Mouse (Mus musculus): ENCODE measurements around the gene Nedd8. TPM values are rescaled to one million over a fixed set of nuclear protein-coding genes. Genes with fewer than 3 reads are reported as not detected.

Gene Nedd8
- 100 to 1,000 TPM; 316 to 337 TPM for total RNA-seq (2021)
- long read RNA-seq, experiment 1, transcript Nedd8-201 (4 exons, 824 nt): major isoform, 194 of 203 reads
- long read RNA-seq, experiment 1, partial matches to known transcripts: 1 of 203 reads
- long read RNA-seq, experiment 1, other reads (novel, unspliced or antisense): 3 of 203 reads
- long read RNA-seq, experiment 2, transcript Nedd8-201 (4 exons, 824 nt): major isoform, 168 of 176 reads
- long read RNA-seq, experiment 2, partial matches to known transcripts: 2 of 176 reads
- long read RNA-seq, experiment 2, other reads (novel, unspliced or antisense): 6 of 176 reads

DNA sequence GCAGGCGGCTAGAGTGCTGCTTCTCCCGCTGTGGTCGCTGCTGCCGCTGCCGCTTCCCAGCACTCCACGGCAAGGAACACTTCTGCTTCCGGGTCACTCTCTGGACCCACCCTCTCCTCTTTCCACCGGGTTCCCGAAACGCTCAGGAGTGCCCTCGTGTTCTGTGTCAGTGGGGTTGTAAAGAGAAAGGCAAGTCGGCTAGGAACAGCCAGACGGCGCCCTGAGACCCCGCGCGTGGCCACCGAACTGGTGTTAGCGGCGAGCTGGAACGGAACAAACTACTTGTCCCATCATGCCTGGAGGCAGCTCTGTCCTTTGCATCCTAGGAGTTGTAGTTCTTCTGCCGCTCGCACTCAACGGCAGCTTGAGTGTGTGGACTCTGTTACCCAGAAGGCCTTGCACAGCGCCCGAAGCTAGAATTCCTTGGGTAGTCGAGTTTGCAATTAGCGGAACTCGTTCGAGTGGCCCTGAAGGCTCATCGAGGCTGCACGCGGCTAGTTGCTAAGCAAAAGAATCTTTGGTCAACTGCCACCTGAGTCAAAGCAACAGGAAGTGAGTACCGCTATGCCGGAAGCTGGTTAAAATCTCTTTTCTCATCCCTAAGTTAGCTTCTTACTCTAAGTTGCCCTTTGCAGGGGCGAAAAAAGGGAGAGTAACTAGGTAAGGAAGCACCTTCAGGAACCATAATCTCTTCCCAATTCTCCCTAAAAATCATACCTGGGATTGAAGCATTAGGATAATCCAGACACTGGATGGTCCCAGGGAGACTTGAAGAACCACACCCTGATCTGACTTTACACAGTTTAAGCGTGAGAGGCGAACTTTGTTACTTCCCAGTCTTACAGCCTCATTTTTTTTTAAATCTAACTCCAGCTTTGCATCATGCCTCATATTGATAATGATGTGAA is at the start of gene Nedd8, which contains the start of gene Gmpr2:
Gene Nedd8 (minus strand): TSS at position 292 of the 908 bp plus-strand sequence.
Gene Gmpr2 (plus strand): TSS at position 109 of the 908 bp plus-strand sequence.
- peak; percentile 46 to 80 for DNase-seq (ENCODE audit: low spot score in 2 of 2)

DNA sequence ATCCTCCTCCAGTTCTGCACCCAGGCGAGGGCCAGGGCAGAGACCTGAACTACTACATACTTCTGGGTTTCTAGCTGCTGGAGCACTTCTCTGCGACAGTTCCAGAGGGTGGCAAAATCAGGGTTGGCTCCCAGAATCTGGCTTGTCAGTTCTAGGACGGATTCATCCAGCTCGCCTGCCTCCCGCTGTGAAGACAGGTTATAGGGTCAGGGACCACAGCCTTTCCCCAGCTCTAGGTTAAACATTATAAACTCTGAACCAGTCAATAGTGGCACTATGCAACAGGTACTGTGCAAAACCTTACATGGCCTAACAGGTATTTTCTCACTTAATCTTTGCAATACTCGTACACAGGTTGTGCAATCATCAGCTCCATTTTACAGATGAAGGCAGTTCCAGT is 49.2 kb upstream of the Nedd8 start:
- DNase-seq (ENCODE audit: low spot score in 2 of 2): no peak

DNA sequence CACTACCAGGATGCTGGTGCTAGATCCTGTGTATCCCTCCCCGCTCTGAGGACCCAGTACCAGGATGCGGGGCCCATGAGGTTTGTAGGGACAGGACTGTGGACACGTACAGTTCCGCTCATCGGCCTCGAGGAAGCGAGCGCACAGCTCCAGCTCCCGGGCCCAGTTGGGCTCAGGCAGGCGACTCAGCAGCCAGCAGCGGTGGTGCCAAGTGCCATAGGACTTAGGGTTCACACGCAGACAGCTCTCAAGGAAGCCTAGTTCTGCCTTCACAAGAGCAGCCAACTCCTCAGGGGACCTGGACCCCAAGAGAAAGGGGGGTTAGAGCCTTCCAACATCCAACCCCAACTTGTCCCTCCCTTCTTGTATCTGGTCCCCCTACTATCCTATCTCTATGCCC is 48.7 kb upstream of the Nedd8 start:
- DNase-seq (ENCODE audit: low spot score in 2 of 2): no peak

DNA sequence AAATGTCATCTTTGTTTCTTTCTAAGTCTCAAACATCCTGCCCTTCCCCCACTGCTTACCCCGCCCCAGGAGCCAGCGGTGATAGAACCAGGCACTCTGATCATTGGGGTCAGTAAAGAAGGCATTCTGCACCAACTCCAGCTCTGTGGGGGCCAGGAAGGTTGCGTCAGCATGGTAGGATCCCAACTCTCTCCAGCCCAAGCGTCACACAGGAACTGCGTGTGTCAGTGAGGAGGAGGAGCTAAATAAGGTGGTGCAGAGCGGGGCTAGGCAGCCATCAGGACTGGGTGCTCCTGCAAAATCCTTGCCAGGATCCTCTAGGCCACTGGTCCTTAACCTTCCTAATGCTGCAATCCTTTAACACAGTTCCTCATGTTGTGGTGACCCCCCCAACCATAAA is 47.8 kb upstream of the Nedd8 start:
- DNase-seq (ENCODE audit: low spot score in 2 of 2): no peak

DNA sequence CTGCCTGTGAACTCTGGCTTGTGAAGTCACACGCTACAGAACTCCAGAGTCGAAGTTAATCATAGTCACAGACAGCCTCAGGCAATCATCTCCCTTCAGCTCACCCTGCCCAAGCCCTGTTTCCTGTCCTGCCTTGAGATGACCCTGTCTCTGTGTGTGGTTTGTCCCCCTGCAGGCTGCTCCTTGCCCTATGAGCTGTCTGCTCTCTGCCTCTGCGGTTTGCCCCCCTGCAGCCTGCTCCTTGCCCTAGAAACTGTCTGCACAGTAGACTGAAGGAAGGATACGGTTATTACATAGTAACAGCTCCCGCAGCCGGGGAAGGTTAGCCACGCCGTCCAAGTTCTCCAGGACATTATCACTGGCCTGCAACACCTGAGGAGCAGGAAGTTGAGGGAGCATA is 45.0 kb upstream of the Nedd8 start:
- DNase-seq (ENCODE audit: low spot score in 2 of 2): no peak

DNA sequence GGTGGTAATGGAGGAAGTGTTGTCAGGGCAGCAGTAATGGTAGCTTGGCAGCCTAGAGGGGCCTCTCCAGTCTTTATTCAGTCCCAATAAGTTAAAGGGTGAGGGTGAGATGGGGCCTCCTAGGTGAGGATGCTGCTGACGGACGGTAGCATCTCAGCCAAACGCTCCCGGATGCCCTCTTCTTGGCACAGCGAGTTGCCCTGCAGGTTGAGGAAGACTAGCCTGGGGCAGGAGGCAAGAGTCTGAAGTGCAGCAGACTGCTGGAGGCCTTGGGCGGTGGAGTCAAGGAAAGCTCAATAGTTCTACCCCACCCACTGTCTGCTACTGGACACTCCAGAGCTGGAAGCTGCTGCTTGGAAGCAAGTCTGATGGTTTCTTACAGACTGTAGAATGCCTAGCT is 44.3 kb upstream of the Nedd8 start:
- no peak for DNase-seq (ENCODE audit: low spot score in 2 of 2)

DNA sequence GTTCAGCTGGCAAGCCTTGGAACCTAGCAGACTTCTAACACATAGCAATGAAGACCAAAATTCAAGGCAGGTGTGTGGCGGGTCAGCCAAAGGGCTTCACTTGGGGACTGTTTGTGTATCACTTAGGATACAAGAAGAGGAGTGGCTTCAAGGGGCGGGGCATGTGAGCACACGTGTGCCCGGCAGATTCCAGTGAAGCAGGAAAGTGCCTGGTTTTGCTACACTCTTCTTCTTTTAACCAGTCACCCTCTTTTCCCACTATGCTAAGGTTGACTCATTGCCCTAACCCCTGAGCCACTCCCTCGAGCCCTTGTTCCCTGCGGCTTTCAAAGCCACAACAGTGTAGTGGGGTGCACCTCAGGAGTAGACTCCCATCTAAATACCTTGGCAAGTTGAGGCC is 43.0 kb upstream of the Nedd8 start:
- no peak for DNase-seq (ENCODE audit: low spot score in 2 of 2)

DNA sequence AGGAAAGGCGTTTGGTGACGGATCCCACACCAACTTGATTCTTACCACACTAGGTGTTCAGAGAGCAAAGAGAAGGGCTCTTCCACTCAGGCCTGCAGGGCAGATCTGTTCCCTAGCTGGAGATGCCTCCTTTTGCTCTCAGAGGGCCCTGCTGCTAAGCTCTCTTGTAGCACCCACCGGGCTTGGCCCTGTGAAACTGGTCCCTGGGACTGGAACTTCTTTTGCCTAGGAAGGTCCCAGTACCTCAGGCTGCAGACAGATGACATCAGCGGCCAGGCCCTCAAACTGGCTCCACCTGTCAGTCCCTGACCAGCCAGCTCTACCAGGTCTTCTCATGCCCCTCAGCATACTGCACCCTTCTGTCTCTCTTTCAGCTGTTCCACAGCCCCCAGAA is 41.8 kb upstream of the Nedd8 start, which contains the start of gene Tgm1:
Gene Tgm1 (minus strand): TSS at position 198 of the 394 bp plus-strand sequence.
- DNase-seq (ENCODE audit: low spot score in 2 of 2): no peak

DNA sequence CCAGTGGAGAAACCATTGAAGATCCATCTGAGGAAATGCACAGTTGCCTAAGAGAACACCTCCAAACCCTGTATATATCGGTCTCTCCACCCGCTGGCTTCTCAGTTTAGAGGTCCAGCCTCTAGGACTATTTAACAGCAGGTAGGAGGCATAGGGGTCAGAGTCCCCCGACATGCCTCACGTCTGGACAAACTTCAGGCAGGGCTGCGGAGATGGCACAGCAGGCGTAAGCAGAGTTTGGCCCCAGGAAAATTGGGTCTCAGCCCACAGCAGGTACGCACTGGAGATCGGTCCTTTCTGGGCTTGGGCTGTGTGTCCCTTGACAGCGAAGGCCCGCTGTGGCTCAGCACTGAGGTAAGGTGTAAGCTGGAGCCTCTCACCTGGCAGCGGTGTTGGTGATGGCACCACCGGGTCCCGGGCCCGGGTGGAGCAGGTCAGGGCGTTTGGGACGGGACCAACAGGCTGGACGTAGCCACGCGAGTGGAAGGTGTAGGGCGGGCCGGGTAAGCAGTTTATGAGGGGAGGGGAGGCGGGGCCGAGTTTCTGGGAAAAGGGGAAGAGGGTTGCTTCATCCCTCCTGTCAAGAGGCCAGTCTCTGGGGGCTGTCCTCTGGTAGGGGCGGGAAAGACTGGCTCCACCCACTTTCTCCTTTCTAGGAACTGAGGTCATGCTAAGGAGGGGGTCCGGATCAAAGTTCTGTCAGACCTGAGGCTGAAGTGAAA is 41.2 kb upstream of the Nedd8 start:
- no peak for DNase-seq (ENCODE audit: low spot score in 2 of 2)

DNA sequence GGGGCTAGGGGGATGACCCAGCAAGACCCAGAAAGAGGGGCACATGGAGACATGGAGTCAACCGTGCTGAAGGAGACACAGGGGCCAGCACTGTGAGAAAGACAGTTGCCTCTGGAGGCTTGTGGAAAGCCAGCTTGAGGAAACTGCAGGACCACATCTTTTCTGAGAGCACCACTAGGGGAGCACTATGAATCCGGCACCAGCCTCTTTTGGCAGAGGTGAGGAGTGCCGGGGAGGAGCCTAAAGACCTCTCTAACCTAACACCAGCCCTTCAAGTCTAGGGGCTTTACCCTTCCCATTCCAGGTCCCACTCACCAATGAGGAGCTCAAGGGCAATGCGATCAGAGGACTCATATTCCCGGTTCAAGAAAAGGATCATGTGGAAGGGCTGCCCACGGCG is 39.9 kb upstream of the Nedd8 start:
- DNase-seq (ENCODE audit: low spot score in 2 of 2): no peak

DNA sequence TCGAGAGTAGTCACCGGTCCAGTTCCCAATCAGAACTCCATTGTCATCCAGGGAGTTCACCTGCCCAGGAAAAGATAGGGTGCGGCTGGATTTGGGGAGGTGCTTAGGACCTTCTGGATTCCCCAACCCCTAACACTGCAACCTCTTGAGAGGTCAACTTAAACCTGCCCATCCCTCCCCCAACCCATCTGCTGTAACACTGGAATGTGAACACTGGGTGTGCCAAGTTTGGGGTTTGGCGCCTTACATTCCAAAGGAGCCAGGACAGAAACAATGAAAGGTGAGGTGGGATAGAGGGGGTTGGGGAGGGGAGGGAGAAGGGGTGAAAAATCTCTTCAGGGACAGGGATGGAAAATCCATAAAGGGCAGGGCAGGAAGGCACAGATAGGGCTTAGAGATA is 37.6 kb upstream of the Nedd8 start:
- DNase-seq (ENCODE audit: low spot score in 2 of 2): no peak

DNA sequence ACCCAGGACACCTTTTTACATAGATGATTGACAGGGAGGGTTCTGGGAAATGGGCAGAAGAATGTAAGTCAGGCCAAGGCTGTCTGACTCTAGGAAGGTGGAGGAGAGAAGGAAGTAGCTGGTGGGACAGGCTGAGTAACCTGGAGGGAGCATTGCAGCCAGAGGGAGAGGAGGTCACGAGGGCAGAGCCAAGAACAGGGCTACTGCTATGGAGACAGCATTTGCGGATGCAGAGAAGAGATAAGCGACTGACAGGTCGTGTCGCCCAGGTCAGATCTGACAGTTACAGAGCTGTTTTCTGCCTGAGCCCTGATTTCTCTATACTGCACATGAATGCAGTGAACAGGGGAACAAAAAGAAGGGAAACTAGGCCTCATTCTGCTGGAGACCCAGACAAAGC is 35.5 kb upstream of the Nedd8 start:
- no peak for DNase-seq (ENCODE audit: low spot score in 2 of 2)

DNA sequence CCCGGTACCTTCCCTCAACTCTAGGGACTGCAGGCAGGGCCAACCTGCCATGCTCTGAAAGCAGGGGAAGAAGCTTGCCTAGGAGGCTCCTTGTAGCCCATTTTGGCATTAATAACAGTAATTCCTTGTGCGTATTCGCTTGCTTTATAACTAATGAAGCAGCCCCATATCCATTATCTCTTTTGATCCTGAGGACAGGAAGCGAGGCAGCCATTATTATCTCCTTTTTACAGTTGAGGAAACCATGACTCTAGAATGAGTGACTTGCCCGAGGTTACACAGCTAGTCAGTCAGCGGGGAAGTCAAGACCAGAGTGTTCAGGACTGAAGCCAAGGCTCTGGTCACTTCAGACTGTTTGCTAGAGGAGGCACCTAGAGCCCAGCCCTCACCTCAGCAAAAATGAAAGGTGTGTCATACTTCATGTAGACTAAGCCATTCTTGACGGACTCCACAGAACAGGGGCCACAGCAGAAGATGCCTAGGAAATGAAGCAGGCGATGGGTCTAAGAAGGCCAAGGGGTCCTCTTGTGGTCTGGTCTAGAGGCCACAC is 34.2 kb upstream of the Nedd8 start:
- DNase-seq (ENCODE audit: low spot score in 2 of 2): no peak

DNA sequence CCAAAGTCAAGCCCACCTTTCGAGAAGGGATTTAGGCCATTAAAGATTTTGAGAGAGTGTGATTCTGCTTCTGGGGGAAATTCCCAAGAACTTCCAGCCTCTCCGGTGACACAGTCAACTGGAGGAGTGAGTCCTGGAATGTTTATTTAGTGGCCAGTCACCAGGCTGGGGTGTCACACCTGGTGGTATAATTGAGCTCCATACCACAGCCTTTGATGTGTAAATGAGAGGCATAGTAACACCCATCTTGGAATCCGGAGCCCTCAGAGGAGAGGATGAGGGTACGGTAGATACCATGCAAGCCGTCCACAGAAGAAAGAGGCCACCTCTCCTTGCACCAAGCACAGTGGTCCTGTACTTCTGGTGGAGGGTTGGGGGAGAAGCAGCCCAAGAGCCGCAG is 30.8 kb upstream of the Nedd8 start:
- no peak for DNase-seq (ENCODE audit: low spot score in 2 of 2)

DNA sequence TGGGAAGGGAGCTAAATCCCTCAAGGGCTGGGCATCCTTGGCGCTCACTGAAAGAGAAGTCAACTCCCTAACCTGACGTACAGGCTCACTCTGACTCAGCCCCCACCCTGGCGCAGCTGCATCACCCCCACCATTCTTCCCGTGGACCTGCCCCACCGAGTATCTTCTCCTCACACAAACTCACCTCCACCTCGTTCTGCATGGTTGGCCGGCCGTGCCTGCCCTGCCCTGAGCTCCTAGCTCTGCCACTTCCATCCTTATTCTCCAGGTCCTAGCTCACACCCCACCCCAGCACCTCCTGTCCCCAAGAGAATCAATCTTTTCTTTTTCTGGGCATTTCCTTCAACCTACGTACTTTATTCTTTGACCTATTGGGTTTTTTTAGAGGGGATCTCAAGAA is 29.2 kb upstream of the Nedd8 start:
- DNase-seq (ENCODE audit: low spot score in 2 of 2): no peak

DNA sequence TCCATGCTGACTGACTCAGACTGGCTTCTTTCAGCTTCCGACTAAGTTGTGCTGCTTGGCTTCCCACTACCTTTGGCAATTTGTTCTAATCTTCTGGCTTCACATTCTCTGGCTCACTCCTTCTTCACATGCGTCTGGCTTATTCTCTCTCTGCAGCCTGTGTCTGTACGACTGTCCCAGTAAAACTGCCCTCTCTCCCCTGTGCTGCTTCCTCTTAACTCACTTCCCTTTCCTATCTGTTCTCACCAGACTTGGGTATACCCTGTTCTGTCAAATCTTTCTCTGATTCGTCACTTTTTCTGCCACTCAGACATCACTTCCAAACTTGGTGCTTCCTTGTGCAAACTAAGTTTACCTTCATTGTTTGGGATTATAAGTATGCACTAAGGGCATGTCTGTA is 25.3 kb upstream of the Nedd8 start:
- DNase-seq (ENCODE audit: low spot score in 2 of 2): no peak

DNA sequence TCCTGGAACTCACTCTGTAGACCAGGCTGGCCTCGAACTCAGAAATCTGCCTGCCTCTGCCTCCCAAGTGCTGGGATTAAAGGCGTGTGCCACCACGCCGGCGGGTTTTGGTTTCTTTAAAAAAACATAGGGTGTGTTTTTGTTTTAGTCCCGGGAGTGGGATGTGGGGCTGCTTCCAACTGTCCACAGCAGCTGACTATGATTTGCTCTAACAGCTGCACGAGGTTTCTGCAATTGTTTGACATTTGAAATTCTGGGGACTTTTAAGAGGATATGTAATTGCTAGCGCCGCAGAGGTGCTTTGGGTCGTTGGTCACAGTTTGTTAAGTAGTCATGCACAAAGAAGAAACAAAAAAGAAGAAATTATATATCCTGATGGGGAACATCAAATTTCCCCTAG is 17.5 kb upstream of the Nedd8 start:
- DNase-seq (ENCODE audit: low spot score in 2 of 2): no peak

DNA sequence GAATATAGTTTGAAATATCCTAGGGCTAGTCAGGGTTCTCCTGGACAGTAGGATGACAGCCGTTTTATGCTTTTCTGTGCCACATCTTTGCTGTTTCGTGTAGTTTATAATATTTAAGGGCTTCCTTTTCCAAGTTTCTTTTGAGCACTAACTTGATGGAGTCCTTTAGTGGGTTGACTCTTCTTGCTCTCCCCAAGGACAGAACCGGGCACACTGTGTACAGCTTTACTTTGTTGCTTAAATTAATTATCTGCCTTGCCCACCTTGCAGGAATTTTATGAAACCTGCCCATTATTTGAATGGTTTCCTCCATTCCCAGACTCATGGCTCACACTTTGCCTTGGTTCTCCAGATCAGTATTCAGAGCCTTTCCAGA is 10.2 kb upstream of the Nedd8 start:
- DNase-seq (ENCODE audit: low spot score in 2 of 2): no peak

DNA sequence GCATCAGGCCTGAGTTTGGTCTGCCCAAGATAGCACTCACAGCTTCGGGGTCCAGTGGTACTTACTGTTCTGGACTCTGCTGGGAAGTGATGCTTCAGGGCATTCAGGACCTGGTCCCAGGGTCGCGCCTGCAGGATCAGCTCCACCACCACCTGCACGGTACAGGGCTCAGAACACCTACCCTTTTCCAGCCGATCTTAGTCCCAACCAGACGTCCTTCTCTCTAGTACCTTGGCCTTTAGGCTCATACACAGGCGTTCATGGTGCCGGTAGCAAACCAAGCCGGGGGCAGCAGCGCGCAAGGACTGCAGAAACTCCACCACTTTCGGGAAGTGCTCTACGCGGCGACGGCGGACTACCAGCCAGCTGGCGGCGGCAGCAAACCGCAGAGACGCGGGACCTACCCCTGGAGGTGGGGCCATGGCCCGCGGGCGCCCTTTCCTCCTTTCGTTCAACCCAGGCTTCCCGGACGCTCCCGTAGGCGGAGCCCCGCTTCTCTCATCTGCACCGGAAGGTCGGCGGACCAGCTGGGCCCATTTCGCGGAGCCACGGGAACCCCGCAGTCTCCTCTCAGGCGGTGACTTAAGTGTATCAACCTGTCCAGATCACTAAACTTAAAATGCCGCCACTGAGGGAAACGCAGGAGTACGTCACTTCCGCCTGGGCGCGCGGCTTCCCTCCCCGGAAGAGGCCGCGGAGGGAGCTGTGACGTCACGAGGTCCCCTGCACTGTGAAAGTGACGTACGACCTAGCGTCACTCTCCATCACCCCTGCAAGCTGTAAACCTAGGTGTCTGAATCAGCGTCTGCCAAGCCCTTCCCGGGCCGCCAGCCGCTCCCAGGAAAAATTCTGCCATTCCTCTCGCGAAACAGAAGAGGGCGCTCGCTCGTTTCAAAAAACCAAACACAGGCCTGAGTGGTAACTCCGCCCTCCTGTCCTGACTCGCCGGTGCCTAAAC is 9.5 kb upstream of the Nedd8 start, which contains the start of gene Tinf2:
Gene Tinf2 (minus strand): TSS at position 661 of the 958 bp plus-strand sequence.
- peak; percentile 74 to 80 for DNase-seq (ENCODE audit: low spot score in 2 of 2)

DNA sequence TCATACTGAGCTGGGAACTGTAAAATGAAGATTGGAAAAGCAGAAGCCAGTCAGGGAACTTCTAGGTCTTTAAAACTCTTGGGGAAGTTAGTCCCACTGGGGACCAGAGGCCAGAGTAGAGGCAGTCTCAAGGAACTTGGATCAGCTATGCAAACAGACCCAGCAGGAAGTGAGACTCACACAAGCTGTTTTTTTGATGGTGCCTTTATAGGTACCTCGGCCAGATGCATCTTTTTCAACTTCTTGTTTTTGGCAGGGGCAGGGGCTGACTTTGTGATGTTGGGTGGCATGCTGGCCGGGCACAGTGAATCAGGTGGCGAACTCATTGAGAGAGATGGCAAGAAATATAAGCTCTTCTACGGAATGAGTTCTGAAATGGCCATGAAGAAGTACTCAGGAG is 5.7 kb upstream of the Nedd8 start:
- DNase-seq (ENCODE audit: low spot score in 2 of 2): no peak
